Mouse (Mus musculus) telencephalon, adult 2 months (tissue): ENCODE measurements around the gene Gm136.
"Not testable (repeated sequence)": the region's sequence is repeated elsewhere in the genome, so short reads cannot be mapped to it uniquely, and the experiment has no call there.

Source experiments
- DNase-seq: peaks from one replicate; pipeline ENCODE4 v3.0.0-alpha.2; 2011; ENCODE audit warnings: low read depth, low spot score

Gene Gm136

DNA sequence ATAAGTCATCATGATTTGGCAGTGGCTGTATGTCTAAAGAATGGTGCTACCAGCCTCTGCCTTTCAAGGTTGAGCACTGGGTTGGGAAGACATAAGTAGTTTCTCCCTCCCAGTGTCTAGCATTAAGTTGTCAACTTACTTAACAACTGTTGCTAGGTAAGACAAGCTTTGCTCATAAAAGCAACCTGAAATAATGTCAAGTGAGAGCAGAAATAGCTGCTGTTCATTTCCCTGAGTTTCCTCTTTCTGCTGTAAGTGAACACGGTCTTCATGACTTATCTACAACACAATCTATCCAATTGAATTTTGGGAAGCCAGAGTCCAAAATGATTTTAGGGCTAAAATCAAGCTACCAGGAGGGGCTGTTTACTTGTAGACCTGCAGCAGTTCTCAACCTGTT is at the start of gene Gm136:
Gene Gm136 (minus strand): TSS at position 101 of the 400 bp plus-strand sequence.
- DNase-seq = peak; percentile 27

- no peak for DNase-seq
These were observed 45.3 kb upstream of the Gm136 start for GRCm38 (mm10) chr4:34801166-34802034.

DNA sequence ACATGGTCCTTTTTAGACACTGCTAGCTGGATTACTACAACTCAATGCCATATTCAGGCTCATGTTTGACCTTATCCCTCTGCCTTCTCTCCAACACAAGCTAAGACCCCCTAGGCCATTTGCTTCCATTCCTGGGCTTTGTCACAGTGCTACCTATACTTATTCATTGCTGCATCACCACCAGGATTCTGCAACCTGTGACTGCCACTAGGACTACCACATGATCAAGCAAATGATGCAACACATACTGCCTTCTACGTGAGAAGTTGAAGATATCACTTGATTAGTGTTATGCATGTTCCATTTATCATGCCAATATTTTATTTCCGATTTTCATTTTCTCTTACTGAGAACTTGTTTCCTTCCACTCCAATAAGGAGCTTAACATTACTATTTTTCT is 41.9 kb upstream of the Gm136 start:
- no peak for DNase-seq

- peak; percentile 22 for DNase-seq
These were observed 41.4 kb upstream of the Gm136 start for GRCm38 (mm10) chr4:34797294-34797983.

DNA sequence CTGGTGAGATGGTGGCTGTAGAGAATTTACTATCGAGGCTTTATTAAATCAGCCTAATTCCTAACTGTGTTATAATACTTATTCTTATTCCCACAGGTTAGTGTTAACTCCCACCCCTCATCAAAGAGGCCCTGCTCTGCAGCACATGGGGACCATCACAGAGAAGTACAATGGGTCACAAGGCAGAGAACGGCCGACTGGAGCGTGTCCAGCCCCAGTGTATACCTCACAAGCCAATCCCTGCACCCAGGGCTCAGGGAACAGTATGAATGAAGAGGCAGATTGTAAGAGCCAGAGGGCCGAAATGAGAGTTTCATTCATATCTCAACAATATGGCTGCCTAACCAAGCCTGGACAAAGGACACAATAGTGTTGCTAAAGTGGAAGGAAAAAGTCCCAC is 40.2 kb upstream of the Gm136 start:
- DNase-seq = no peak

GRCm38 (mm10) chr4:34786476-34786875 is 30.4 kb upstream of the Gm136 start:
- no peak for DNase-seq

- no peak for DNase-seq
These were observed 29.6 kb upstream of the Gm136 start for GRCm38 (mm10) chr4:34785646-34786045.

DNA sequence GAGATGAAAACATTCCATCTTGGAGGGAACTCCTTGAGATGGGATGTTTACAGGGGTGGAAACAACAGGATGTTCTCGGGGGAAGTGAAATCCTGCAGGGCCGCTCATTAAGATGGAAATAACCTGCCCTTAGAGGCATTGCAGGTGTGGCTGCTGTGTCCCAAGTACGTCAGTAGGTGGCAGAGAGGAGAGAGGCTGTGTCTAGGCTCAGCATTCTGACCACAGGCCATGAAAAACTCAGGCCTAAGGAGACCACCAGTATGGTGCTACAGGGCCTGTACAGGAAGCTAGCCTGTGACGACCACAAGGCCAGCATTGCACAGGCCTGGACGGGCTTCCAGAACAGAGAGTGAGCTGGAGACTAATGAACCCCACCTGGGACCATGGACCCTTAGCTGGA is 28.8 kb upstream of the Gm136 start:
- no peak for DNase-seq

GRCm38 (mm10) chr4:34782730-34783129 is 26.7 kb upstream of the Gm136 start:
- no peak for DNase-seq

DNA sequence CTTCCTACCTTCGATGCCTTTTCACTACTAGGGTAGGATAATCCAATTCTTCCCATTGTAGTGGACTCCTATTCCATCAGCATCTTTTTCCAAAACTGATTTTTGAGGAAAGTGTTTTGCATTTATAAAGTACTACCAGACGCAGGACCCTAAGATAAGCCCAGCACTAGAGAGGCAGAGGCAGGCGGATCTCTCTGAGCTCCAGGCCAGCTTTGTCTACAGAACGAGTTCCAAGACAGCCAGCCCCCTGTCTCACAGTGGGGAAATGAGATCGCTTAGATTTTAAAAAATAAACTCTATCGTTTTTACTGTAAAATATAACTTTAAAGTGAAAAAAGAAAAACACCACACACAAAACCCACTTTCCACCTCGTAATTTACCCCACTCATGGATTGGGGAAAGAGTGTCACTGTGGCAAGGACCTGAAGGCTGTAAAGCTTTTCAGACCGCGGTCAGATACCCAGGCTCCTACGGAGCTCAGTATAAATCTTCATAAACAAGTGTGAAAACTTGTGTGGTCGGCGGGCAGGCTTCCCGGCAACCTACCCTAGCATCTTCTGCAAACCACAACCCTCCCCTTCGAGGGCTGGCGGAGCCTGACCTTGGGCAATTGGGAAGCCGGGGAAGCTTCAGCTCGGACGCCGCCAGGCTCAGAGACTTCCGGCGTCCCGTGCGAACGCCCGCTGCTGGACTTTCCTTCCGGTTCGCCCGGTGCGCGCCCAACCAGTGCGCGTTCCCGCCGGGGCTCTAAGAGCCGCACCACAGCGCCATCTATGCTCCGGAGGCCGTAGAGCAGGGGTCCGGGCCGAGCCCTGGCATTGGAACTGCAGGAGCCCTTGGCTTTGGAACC is 21.8 kb upstream of the Gm136 start, which contains the start of gene Smim8:
Gene Smim8 (minus strand): TSS at position 747 of the 851 bp plus-strand sequence.
- peak; percentile 85 for DNase-seq

GRCm38 (mm10) chr4:34771652-34772371 is 15.7 kb upstream of the Gm136 start:
- DNase-seq = no peak

DNA sequence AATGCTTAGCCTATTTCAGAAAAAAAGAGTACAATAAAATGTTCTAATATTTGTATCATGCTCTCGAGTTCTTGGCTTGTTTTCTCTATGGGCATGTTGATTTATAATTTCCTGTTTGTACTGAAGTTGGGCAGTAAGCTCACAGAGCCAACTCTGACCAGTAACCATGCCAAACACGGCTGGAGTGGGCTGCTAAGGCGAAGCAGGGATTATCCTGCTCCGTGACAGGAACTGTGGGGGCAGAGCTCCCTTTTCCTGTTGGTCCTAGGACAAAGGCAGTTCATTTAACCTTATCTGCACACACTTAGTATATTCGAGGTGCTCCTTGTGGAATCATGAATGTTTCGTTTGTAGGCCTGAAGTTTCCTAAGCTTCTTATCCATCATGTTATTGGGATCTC is 6.8 kb downstream of the Gm136 start:
- no peak for DNase-seq

DNA sequence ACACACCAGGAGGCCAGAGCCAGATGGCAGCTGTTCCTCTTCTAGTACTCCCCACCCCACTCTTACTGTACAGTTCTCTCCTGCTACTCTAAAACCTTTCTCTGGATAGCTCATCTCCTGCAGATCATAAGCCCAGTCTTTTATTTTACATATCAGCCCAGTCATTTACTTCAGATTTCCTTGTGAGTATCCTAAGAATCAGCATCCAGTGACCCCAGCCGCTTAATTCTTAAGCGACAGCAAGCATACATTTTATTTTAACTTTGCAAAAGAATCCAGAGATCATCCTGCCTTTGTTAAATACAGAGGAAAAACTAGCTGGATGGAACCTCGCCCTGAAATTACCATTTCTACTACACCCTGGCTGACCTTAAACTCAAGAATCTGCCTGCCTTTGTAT is 21.6 kb downstream of the Gm136 start:
- no peak for DNase-seq

GRCm38 (mm10) chr4:34733415-34733814 is 22.6 kb downstream of the Gm136 start:
- not testable (repeated sequence) for DNase-seq

GRCm38 (mm10) chr4:34729851-34730341 is 26.2 kb downstream of the Gm136 start, which contains the start of gene Cfap206:
TSS of gene Cfap206 (minus strand) at chr4:34730206.
- peak; percentile 10 for DNase-seq

DNA sequence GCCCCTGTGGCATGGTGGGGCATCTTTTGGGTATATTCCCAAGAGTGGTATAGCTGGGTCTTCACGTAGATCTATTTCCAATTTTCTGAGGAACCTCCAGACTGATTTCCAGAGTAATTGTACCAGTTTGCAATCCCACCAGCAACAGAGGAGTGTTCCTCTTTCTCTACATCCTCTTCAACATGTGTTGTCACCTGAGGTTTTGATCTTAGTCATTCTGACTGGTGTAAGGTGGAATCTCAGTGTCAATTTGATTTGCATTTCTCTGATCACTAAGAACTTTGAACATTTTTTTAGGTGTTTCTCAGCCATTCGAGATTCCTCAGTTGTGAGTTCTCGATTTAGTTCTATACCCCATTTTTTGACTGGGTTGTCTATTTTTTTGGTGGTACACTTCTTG is 30.4 kb downstream of the Gm136 start:
- not testable (repeated sequence) for DNase-seq

GRCm38 (mm10) chr4:34724306-34724705 is 31.8 kb downstream of the Gm136 start:
- no peak for DNase-seq

DNA sequence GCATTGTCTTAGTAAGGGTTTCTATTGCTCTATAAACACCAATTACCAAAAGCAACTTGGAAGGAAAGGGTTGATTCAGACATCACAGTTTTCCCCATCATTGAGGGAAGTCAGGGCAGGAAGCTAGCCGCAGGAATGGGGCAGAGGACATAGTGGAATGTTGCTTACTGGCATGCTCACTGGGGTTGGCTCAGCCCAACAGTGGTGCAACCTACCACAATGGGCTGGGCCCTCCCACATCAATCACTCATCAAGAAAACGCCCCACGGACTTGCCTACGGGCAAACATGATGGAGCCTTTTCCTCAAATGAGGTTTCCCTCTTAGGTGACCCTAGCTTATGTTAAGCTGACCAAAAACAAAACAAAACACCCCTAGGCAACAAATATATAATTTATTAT is 32.9 kb downstream of the Gm136 start:
- no peak for DNase-seq

DNA sequence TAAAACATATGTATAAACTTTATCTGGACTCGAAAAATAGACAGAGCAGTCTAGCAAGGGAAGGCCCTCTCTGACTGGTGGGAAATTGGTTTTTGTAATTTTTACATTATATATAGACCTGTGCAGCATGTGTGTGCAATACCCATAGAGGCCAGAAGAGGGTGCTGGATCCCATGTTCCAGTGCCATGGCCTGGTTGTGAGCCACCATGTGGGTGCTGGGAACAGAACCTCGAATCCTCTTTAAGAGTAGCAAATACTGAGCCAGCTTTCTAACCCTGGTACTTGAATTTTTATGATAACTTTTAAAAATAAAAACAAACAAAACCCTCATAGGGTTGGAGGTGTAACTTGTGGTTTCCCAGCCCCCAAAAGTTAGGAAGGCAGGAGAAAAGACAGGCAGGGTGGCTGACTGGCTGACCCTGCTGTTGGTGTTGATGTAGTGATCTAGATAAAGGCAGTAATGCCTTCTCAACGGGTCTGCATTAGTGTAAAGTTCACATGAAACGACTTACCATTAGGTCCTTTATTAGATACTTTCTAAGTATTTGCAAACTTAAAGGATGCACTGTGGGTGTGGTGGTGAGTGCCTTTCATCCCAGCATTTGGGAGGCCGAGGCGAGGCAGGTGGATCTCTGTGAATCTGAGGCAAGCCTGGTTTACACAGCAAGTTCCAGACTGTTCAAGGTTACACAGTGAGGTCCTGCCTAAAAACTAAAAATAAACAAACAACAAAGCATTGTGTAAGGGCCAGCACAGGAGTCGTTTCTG is 35.8 kb downstream of the Gm136 start:
- no peak for DNase-seq

GRCm38 (mm10) chr4:34719421-34719820 is 36.6 kb downstream of the Gm136 start:
- no peak for DNase-seq
